Comparison of ENCODE assay signal across 8 mouse cellular contexts in the genomic region with DNA sequence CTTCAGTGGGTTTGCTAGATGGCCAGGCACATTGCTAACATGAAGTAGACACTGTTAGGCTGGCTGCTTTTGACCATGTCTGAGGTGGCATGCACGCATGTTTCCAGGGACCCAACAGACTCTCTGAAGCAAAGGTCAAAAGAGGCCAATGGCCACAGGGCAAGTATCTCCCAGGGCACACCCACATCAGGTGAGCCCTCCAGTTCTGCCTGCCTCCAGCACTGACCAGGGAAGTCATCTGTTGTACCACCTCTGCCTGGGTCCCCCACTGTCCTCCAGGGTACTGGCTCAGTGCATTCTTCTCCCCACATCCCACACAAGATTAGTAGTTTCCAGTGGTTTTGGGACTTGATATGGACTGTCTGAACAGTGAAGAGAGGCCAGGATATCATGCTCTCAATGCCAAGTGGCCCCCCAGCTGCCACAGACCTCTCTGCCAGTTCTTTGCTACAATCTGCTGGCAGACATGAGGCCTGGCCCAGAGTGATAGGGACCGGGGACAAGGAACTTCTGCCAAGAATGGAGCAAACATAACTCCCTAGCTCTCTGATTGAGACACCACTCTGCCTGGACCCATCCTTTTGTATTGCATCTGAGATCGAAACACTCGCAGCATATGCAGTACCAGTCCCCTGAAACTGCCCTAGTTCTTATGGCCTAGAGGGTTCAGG. TPM values are rescaled to one million over a fixed set of nuclear protein-coding genes. Genes with fewer than 3 reads are reported as not detected.
DNase-seq lines count a peak whose midpoint lies in the region; ATAC-seq and TF ChIP-seq lines count a peak whose summit lies in the region.

No protein-coding gene starts in this region.

- H3K27me3 ChIP-seq in megakaryocyte, embryonic 14.5 days (replicated peaks) = peaks cover 10% of the 10 kb centered on the region
- no peaks in the 10 kb centered on the region for H3K27me3 ChIP-seq in erythroblast, embryonic 14.5 days (ENCODE audit: control insufficient read depth)
- no peaks in the 10 kb centered on the region for H3K27me3 ChIP-seq in intestine, embryonic 15.5 days (replicated peaks)
- no peaks in the 10 kb centered on the region for H3K27me3 ChIP-seq in thymus, adult 2 months (ENCODE audit: control insufficient read depth, insufficient read depth, low read length)

- peak; percentile 39 for DNase-seq in lung, postnatal 36 days
- DNase-seq in thymus, adult 18-20 months = no peak
- DNase-seq in ovary, postnatal 14 days (ENCODE audit: low spot score) = no peak
- no peak for DNase-seq in thymus, adult 2 months

- 76% methylated on average over 4 of the region's 4 CpGs for WGBS in intestine, embryonic 15.5 days
- WGBS in thymus, adult 2 months = 91% methylated on average over 4 of the region's 4 CpGs

- peak overlapping the region; percentile 94 for H3K4me3 ChIP-seq in megakaryocyte, embryonic 14.5 days (replicated peaks)
- H3K4me3 ChIP-seq in erythroblast, embryonic 14.5 days (replicated peaks) = peak overlapping the region; percentile 80
- no peak overlapping the region for H3K4me3 ChIP-seq in intestine, embryonic 15.5 days (replicated peaks)
- no peak overlapping the region for H3K4me3 ChIP-seq in thymus, adult 2 months (ENCODE audit: control insufficient read depth, insufficient read depth, low read length)

- H3K9ac ChIP-seq in intestine, embryonic 15.5 days = peak overlapping the region; percentile 71; the same call in 1 of the 2 replicates

- no peak for TF ChIP-seq CTCF in thymus, adult 2 months (IDR thresholded peaks at IDR 0.05; ENCODE audit: borderline replicate concordance, control insufficient read depth, extremely low read depth, insufficient read depth, low read length, poor library complexity)

- no peaks in the 10 kb centered on the region for H3K9me3 ChIP-seq in megakaryocyte, embryonic 14.5 days
- no peaks in the 10 kb centered on the region for H3K9me3 ChIP-seq in erythroblast, embryonic 14.5 days (ENCODE audit: control insufficient read depth, low read length)
- no peaks in the 10 kb centered on the region for H3K9me3 ChIP-seq in intestine, embryonic 15.5 days

- no peak for TF ChIP-seq POLR2A in thymus, adult 2 months (IDR thresholded peaks at IDR 0.05; ENCODE audit: control insufficient read depth, extremely low read depth, insufficient read depth, low read length, poor library complexity)

- no peak for ATAC-seq in megakaryocyte, adult 5-6 weeks (ENCODE audit: poor library complexity, severe bottlenecking)
- peak; percentile 0; the same call in 1 of the 2 replicates for ATAC-seq in intestine, embryonic 15.5 days

- H3K27ac ChIP-seq in intestine, embryonic 15.5 days = peak overlapping the region; percentile 95; the same call in 1 of the 2 replicates
- H3K27ac ChIP-seq in thymus, adult 2 months (ENCODE audit: control insufficient read depth, insufficient read depth, low read length) = no peak overlapping the region

- H3K4me2 ChIP-seq in intestine, embryonic 15.5 days (replicated peaks) = peak overlapping the region; percentile 68

- H3K36me3 ChIP-seq in megakaryocyte, embryonic 14.5 days (replicated peaks; ENCODE audit: low read length) = peaks cover 25% of the 10 kb centered on the region
- H3K36me3 ChIP-seq in erythroblast, embryonic 14.5 days (ENCODE audit: control insufficient read depth) = peaks cover 41% of the 10 kb centered on the region
- 0 out of 2 replicates have a peak, but pooled peaks cover 6% of the 10 kb centered on the region for H3K36me3 ChIP-seq in intestine, embryonic 15.5 days
- no peaks in the 10 kb centered on the region for H3K36me3 ChIP-seq in thymus, adult 2 months (ENCODE audit: control insufficient read depth, insufficient read depth, low read length)

- peaks cover 87% of the 10 kb centered on the region for H3K4me1 ChIP-seq in megakaryocyte, embryonic 14.5 days
- H3K4me1 ChIP-seq in erythroblast, embryonic 14.5 days (ENCODE audit: control insufficient read depth) = peaks cover 95% of the 10 kb centered on the region
- H3K4me1 ChIP-seq in intestine, embryonic 15.5 days (replicated peaks) = peaks cover 31% of the 10 kb centered on the region
- H3K4me1 ChIP-seq in thymus, adult 2 months (replicated peaks; ENCODE audit: control insufficient read depth, insufficient read depth, low read length) = peaks cover 16% of the 10 kb centered on the region

RNA-seq across cellular contexts. Expression of a gene that starts 2.4 kb away (rescaled TPM):
- polyA plus RNA-seq in megakaryocyte, embryonic 14.5 days (2012; ENCODE audit: insufficient read depth, low replicate concordance) = 7.7 and 14.6 TPM in 2 replicates
- 13.6 and 14.0 TPM in 2 replicates for total RNA-seq in megakaryocyte, adult 5-6 weeks (2015)
- 8.4 and 13.5 TPM in 2 replicates for total RNA-seq in megakaryocyte, adult 5-6 weeks (2017)
- polyA plus RNA-seq in erythroblast, embryonic 14.5 days (2012) = 3.0 and 3.9 TPM in 2 replicates
- 22.0 and 26.1 TPM in 2 replicates for polyA plus RNA-seq in intestine, embryonic 15.5 days (2015; fragmentation: Nextera tagmentation; extraction: Ambion mirVana)
- polyA plus RNA-seq in thymus, adult 2 months (2012; rRNA removed) = 45.7 and 52.7 TPM in 2 replicates

RNA-seq across cellular contexts. Expression of a gene that starts 22.2 kb away (rescaled TPM):
- 1.5 and 1.7 TPM in 2 replicates for polyA plus RNA-seq in megakaryocyte, embryonic 14.5 days (2012; ENCODE audit: insufficient read depth, low replicate concordance)
- 1.5 and 1.8 TPM in 2 replicates for total RNA-seq in megakaryocyte, adult 5-6 weeks (2015)
- total RNA-seq in megakaryocyte, adult 5-6 weeks (2017) = 2.4 and 3.3 TPM in 2 replicates
- 1.6 and 2.1 TPM in 2 replicates for polyA plus RNA-seq in erythroblast, embryonic 14.5 days (2012)
- polyA plus RNA-seq in intestine, embryonic 15.5 days (2015; fragmentation: Nextera tagmentation; extraction: Ambion mirVana) = 3.9 and 4.3 TPM in 2 replicates
- 8.3 and 8.7 TPM in 2 replicates for polyA plus RNA-seq in thymus, adult 2 months (2012; rRNA removed)

RNA-seq across cellular contexts. Expression of a gene that starts 22.5 kb away (rescaled TPM):
- polyA plus RNA-seq in megakaryocyte, embryonic 14.5 days (2012; ENCODE audit: insufficient read depth, low replicate concordance) = 10.8 and 13.1 TPM in 2 replicates
- total RNA-seq in megakaryocyte, adult 5-6 weeks (2015) = 21.5 and 25.5 TPM in 2 replicates
- total RNA-seq in megakaryocyte, adult 5-6 weeks (2017) = 29.1 and 35.0 TPM in 2 replicates
- polyA plus RNA-seq in erythroblast, embryonic 14.5 days (2012) = 52.6 and 58.1 TPM in 2 replicates
- polyA plus RNA-seq in intestine, embryonic 15.5 days (2015; fragmentation: Nextera tagmentation; extraction: Ambion mirVana) = 44.6 and 49.8 TPM in 2 replicates
- polyA plus RNA-seq in thymus, adult 2 months (2012; rRNA removed) = 121 and 150 TPM in 2 replicates

RNA-seq across cellular contexts. Expression of a gene that starts 24.6 kb away (rescaled TPM):
- 12.8 and 15.6 TPM in 2 replicates for polyA plus RNA-seq in megakaryocyte, embryonic 14.5 days (2012; ENCODE audit: insufficient read depth, low replicate concordance)
- 17.3 and 20.8 TPM in 2 replicates for total RNA-seq in megakaryocyte, adult 5-6 weeks (2015)
- 14.4 and 14.8 TPM in 2 replicates for total RNA-seq in megakaryocyte, adult 5-6 weeks (2017)
- polyA plus RNA-seq in erythroblast, embryonic 14.5 days (2012) = 3.2 and 4.8 TPM in 2 replicates
- polyA plus RNA-seq in intestine, embryonic 15.5 days (2015; fragmentation: Nextera tagmentation; extraction: Ambion mirVana) = 22.1 and 25.7 TPM in 2 replicates
- 53.0 and 59.8 TPM in 2 replicates for polyA plus RNA-seq in thymus, adult 2 months (2012; rRNA removed)

RNA-seq across cellular contexts. Expression of a gene that starts 29.4 kb away (rescaled TPM):
- polyA plus RNA-seq in megakaryocyte, embryonic 14.5 days (2012; ENCODE audit: insufficient read depth, low replicate concordance) = 147 and 259 TPM in 2 replicates
- 7.7 and 8.7 TPM in 2 replicates for total RNA-seq in megakaryocyte, adult 5-6 weeks (2015)
- total RNA-seq in megakaryocyte, adult 5-6 weeks (2017) = 15.6 and 16.8 TPM in 2 replicates
- polyA plus RNA-seq in erythroblast, embryonic 14.5 days (2012) = 27.7 and 31.8 TPM in 2 replicates
- polyA plus RNA-seq in intestine, embryonic 15.5 days (2015; fragmentation: Nextera tagmentation; extraction: Ambion mirVana) = 12.5 and 12.6 TPM in 2 replicates
- 45.6 and 52.5 TPM in 2 replicates for polyA plus RNA-seq in thymus, adult 2 months (2012; rRNA removed)

Comparison
In these comparisons a context has a peak if more than half of its experiments do, and no peak if none do; other contexts are left out.
1. H3K4me3 ChIP-seq: peak in megakaryocyte, embryonic 14.5 days (single experiment) and erythroblast, embryonic 14.5 days (single experiment); none in intestine, embryonic 15.5 days (single experiment) and thymus, adult 2 months (single experiment).